Mouse (Mus musculus) liver, postnatal 0 days (tissue): ENCODE measurements around the gene Tubgcp4. TPM values are rescaled to one million over a fixed set of nuclear protein-coding genes. Genes with fewer than 3 reads are reported as not detected.

Experiments used
- ATAC-seq: fragments of 200-750 bp; cut with Nextera tagmentation; 2 replicates; pipeline ENCODE4 v1.8.0; 2017; ENCODE audit warnings: mild to moderate bottlenecking, moderate library complexity
- DNase-seq: peaks from one replicate; pipeline ENCODE4 v3.0.0-alpha.2; 2016
- H3K27ac ChIP-seq: fragments of 300-500 bp; sonication (generic); 2 replicates; pipeline ENCODE4 v1.5.1; 2014; ENCODE audit warnings: antibody characterized with exemption, moderate library complexity, mild to moderate bottlenecking, low read depth
- H3K27me3 ChIP-seq: fragments of 300-500 bp; sonication (generic); 2 replicates; pipeline ENCODE4 v1.6.1; 2014; ENCODE audit warnings: low read length, control low read depth, mixed read lengths; ENCODE audit not compliant: insufficient read depth
- H3K36me3 ChIP-seq: fragments of 300-500 bp; sonication (generic); replicated peaks from 2 replicates; pipeline ENCODE4 v1.6.1; 2014; ENCODE audit warnings: mild to moderate bottlenecking, control low read depth, low read length, moderate library complexity, mixed read lengths; ENCODE audit not compliant: insufficient read depth
- H3K4me1 ChIP-seq: fragments of 300-500 bp; sonication (generic); 2 replicates; pipeline ENCODE4 v1.6.1; 2014; ENCODE audit warnings: antibody characterized with exemption, mild to moderate bottlenecking, control low read depth; ENCODE audit not compliant: insufficient read depth
- H3K4me2 ChIP-seq: fragments of 300-500 bp; sonication (generic); 2 replicates; pipeline ENCODE4 v1.6.1; 2014; ENCODE audit warnings: low read depth, mild to moderate bottlenecking, low read length, moderate library complexity, mixed read lengths
- H3K4me3 ChIP-seq: fragments of 300-500 bp; sonication (generic); 2 replicates; pipeline ENCODE4 v1.5.1; 2014; ENCODE audit warnings: low read depth, low read length
- H3K9ac ChIP-seq: fragments of 300-500 bp; sonication (generic); replicated peaks from 2 replicates; pipeline ENCODE4 v1.6.1; 2014; ENCODE audit warnings: mild to moderate bottlenecking, moderate library complexity
- H3K9me3 ChIP-seq: fragments of 300-500 bp; sonication (generic); 2 replicates; pipeline ENCODE4 v1.6.1; 2016; ENCODE audit warnings: mild to moderate bottlenecking, control low read depth, low read length, mixed read lengths
- CTCF ChIP-seq: sonication (generic); IDR thresholded peaks from 2 replicates; pipeline ENCODE4 v1.5.1; 2016; ENCODE audit warnings: antibody characterized with exemption, low read depth
- EP300 ChIP-seq: IDR thresholded peaks from 2 replicates; pipeline ENCODE4 v1.6.1; 2016; ENCODE audit warnings: antibody characterized with exemption, low read depth, mild to moderate bottlenecking
- WGBS: fragments of 180-500 bp; shearing (Covaris S2); extraction: QIAGEN DNeasy Blood & Tissue Kit; methylation state at CpG from one replicate; pipeline ENCODE4 v1.1.7; 2014; ENCODE audit not compliant: insufficient replicate concordance; 5-methylcytosine and 5-hydroxymethylcytosine counted together
- polyA plus RNA-seq: library from polyadenylated mRNA; unstranded; fragments of >200 nt; fragmentation: Nextera tagmentation; extraction: Ambion mirVana; gene quantifications from 2 replicates; pipeline ENCODE4 v1.2.1, GENCODE M21; 2015

Tubgcp4 gene
- polyA plus RNA-seq, 1 experiment from 2014 or later, result 9.7 TPM

- H3K4me3 ChIP-seq, result no peak overlapping the region
- H3K36me3 ChIP-seq, result peaks cover 33% of the 10 kb centered on the region
- WGBS, result 84% methylated on average over 3 of the region's 3 CpGs
Observed at GRCm38 (mm10) chr2:121153100-121153499, 17.4 kb upstream of the Tubgcp4 start.

GRCm38 (mm10) chr2:121169173-121169572, 1.3 kb upstream of the Tubgcp4 start:
- peak overlapping the region; percentile 89; the same call in 1 of the 2 replicates for H3K27ac ChIP-seq
- DNase-seq, result no peak
- peak overlapping the region; percentile 97 for H3K4me3 ChIP-seq
- 49% methylated on average over 4 of the region's 4 CpGs for WGBS
- H3K9me3 ChIP-seq, result no peaks in the 10 kb centered on the region
- ATAC-seq, result no peak
- H3K36me3 ChIP-seq, result peaks cover 23% of the 10 kb centered on the region
- peak overlapping the region; percentile 88 for H3K4me2 ChIP-seq
- TF ChIP-seq CTCF (no peak), EP300 (no peak)
- peak overlapping the region; percentile 92 for H3K9ac ChIP-seq
- no peaks in the 10 kb centered on the region for H3K27me3 ChIP-seq
- peaks cover 15% of the 10 kb centered on the region for H3K4me1 ChIP-seq

More at GRCm38 (mm10) chr2:121153100-121153499, 17.4 kb upstream of the Tubgcp4 start:
- Histone ChIP-seq H3K9ac (no peak overlapping the region), H3K4me2 (no peak overlapping the region), H3K9me3 (no peaks in the 10 kb centered on the region), H3K4me1 (no peaks in the 10 kb centered on the region), H3K27ac (no peak overlapping the region), H3K27me3 (no peaks in the 10 kb centered on the region)
- TF ChIP-seq CTCF (peak; percentile 54), EP300 (no peak)
- DNase-seq (no peak), ATAC-seq (no peak)

- Histone ChIP-seq H3K4me3 (peak overlapping the region; percentile 97), H3K27me3 (no peaks in the 10 kb centered on the region), H3K9me3 (no peaks in the 10 kb centered on the region), H3K36me3 (peaks cover 25% of the 10 kb centered on the region), H3K4me1 (peaks cover 15% of the 10 kb centered on the region), H3K4me2 (peak overlapping the region; percentile 88), H3K9ac (peak overlapping the region; percentile 92), H3K27ac (peak overlapping the region; percentile 89)
- peak; percentile 46 for DNase-seq
- 5% methylated on average over 9 of the region's 9 CpGs for WGBS
- ATAC-seq, result no peak
- TF ChIP-seq EP300 (no peak), CTCF (no peak)
Observed at GRCm38 (mm10) chr2:121169902-121170301, 552 bp upstream of the Tubgcp4 start.

- Histone ChIP-seq H3K9me3 (no peaks in the 10 kb centered on the region), H3K4me1 (peaks cover 15% of the 10 kb centered on the region), H3K9ac (peak within 1 kb of the TSS; percentile 92), H3K4me3 (peak within 1 kb of the TSS; percentile 97), H3K4me2 (peak within 1 kb of the TSS; percentile 88), H3K27me3 (no peaks in the 10 kb centered on the region), H3K36me3 (peaks cover 27% of the 10 kb centered on the region), H3K27ac (peak within 1 kb of the TSS; percentile 89)
- ATAC-seq, result peak; percentile 98
- WGBS, result 1% methylated on average over 59 of the region's 66 CpGs
- TF ChIP-seq CTCF, result peak; percentile 42
- TF ChIP-seq EP300, result no peak
- DNase-seq, result peak; percentile 94
Observed at GRCm38 (mm10) chr2:121170980-121171742, 707 bp downstream of the Tubgcp4 start, which contains the start of gene Zscan29. Gene Zscan29, minus strand, starts transcription at chr2:121171125.

GRCm38 (mm10) chr2:121178828-121179479, 8.5 kb downstream of the Tubgcp4 start:
- peak; percentile 53 for TF ChIP-seq CTCF
- TF ChIP-seq EP300, result no peak
- H3K4me3 ChIP-seq, result no peak overlapping the region
- peaks cover 50% of the 10 kb centered on the region for H3K36me3 ChIP-seq
- H3K4me2 ChIP-seq, result no peak overlapping the region
- no peak overlapping the region for H3K27ac ChIP-seq
- no peaks in the 10 kb centered on the region for H3K27me3 ChIP-seq
- no peaks in the 10 kb centered on the region for H3K4me1 ChIP-seq
- ATAC-seq (no peak), DNase-seq (no peak)
- H3K9me3 ChIP-seq, result no peaks in the 10 kb centered on the region
- no peak overlapping the region for H3K9ac ChIP-seq
- 85% methylated on average over 3 of the region's 3 CpGs for WGBS

- H3K9ac ChIP-seq, result no peak overlapping the region
- ATAC-seq (no peak), DNase-seq (no peak)
- no peak for TF ChIP-seq CTCF
- no peak overlapping the region for H3K4me3 ChIP-seq
- H3K27ac ChIP-seq, result no peak overlapping the region
- no peak overlapping the region for H3K4me2 ChIP-seq
- no peaks in the 10 kb centered on the region for H3K27me3 ChIP-seq
- H3K4me1 ChIP-seq, result no peaks in the 10 kb centered on the region
- WGBS, result 95% methylated on average over 5 of the region's 5 CpGs
- peaks cover 39% of the 10 kb centered on the region for H3K36me3 ChIP-seq
- H3K9me3 ChIP-seq, result no peaks in the 10 kb centered on the region
Observed at GRCm38 (mm10) chr2:121183431-121183830, 13.0 kb downstream of the Tubgcp4 start.
